10 mouse cellular contexts compared by ENCODE assay signal in genomic region chr5:105702580-105703285, GRCm38 (mm10). TPM values are rescaled to one million over a fixed set of nuclear protein-coding genes. Genes with fewer than 3 reads are reported as not detected.
A peak's percentile ranks its signal among the peaks of the same experiment; 100 is the strongest.
DNase-seq lines count a peak whose midpoint lies in the region; ATAC-seq and TF ChIP-seq lines count a peak whose summit lies in the region.
"Had no signal": no experiment of that assay in that cellular context is flagged by ENCODE, and none has a peak within 500 bp of the region (broad histone marks: within the 10 kb centered on the region; RNA-seq: fewer than 3 reads in every experiment).

No protein-coding gene starts in this region.

- H3K9me3 ChIP-seq in kidney, postnatal 0 days (replicated peaks; ENCODE audit: low read length) = no peaks in the 10 kb centered on the region

- 56% methylated on average over 9 of the region's 9 CpGs for WGBS in kidney, postnatal 0 days
- 87% methylated on average over 9 of the region's 9 CpGs for WGBS in macrophage (ENCODE audit: missing documents)

- peaks cover 38% of the 10 kb centered on the region for H3K4me1 ChIP-seq in brown adipose tissue, adult 24 weeks (ENCODE audit: control insufficient read depth, insufficient read depth, insufficient read length, low read length)
- peaks cover 28% of the 10 kb centered on the region for H3K4me1 ChIP-seq in kidney, postnatal 0 days (replicated peaks; ENCODE audit: insufficient read depth, low read length)

- H3K36me3 ChIP-seq in kidney, postnatal 0 days (ENCODE audit: insufficient read depth, low read length) = no peaks in the 10 kb centered on the region
- no peaks in the 10 kb centered on the region for H3K36me3 ChIP-seq in macrophage (ENCODE audit: inconsistent target)

- no peak for TF ChIP-seq CTCF in kidney, postnatal 0 days (IDR thresholded peaks at IDR 0.05; ENCODE audit: low read depth)

- H3K4me2 ChIP-seq in kidney, postnatal 0 days (ENCODE audit: low read length) = peak overlapping the region; percentile 30

- peak overlapping the region; percentile 11; the same call in 1 of the 2 replicates for H3K4me3 ChIP-seq in brown adipose tissue, adult 24 weeks (ENCODE audit: insufficient read depth, low read depth, low read length)
- H3K4me3 ChIP-seq in kidney, postnatal 0 days (replicated peaks; ENCODE audit: low read depth, low read length) = no peak overlapping the region
- H3K4me3 ChIP-seq in macrophage (ENCODE audit: inconsistent target) = no peak overlapping the region

- ATAC-seq in kidney, postnatal 0 days (replicated peaks; ENCODE audit: low FRiP score, low read depth) = peak; percentile 3; the same call in 1 of the 2 replicates

- peak overlapping the region; percentile 94 for H3K27ac ChIP-seq in brown adipose tissue, adult 24 weeks (replicated peaks; ENCODE audit: low read depth, low read length)
- H3K27ac ChIP-seq in kidney, postnatal 0 days = peak overlapping the region; percentile 61
- peak overlapping the region; percentile 73; the same call in 1 of the 2 replicates for H3K27ac ChIP-seq in macrophage

- no peak overlapping the region for H3K9ac ChIP-seq in kidney, postnatal 0 days (ENCODE audit: low read depth, low read length)

- peaks cover 78% of the 10 kb centered on the region for H3K79me2 ChIP-seq in macrophage (ENCODE audit: inconsistent target)

- DNase-seq in heart, adult 11 months = peak; percentile 90
- DNase-seq in heart, postnatal 4 days = no peak
- DNase-seq in kidney, postnatal 0 days (ENCODE audit: low spot score) = no peak
- DNase-seq in spleen, adult 18-20 months = no peak
- DNase-seq in gastrocnemius, postnatal 4 days (ENCODE audit: low spot score in 2 of 2) = no peak
- DNase-seq in layer of hippocampus, adult 11-12 months (ENCODE audit: low spot score) = no peak
- DNase-seq: heart, postnatal 36 days; thymus, adult 18-20 months had no signal

- H3K27me3 ChIP-seq in kidney, postnatal 0 days (ENCODE audit: insufficient read depth, low read length) = no peaks in the 10 kb centered on the region

RNA-seq across cellular contexts. Expression of gene Lrrc8d, which starts 3.0 kb away (rescaled TPM):
- 10 to 100 TPM; 21.2 to 23.6 TPM for total RNA-seq in heart, postnatal 4 days (2021)
- polyA plus RNA-seq in brown adipose tissue, adult 24 weeks (2012; ENCODE audit: insufficient read depth, insufficient read length, missing spikeins) = 14.8 and 25.2 TPM in 2 replicates
- polyA plus RNA-seq in kidney, postnatal 0 days (2015; fragmentation: Nextera tagmentation; extraction: Ambion mirVana) = 32.5 and 34.6 TPM in 2 replicates
- 100 to 1,000 TPM in 16 of 26 experiments, 10 to 100 TPM in 10; 73.6 to 483 (median 123) TPM for total RNA-seq in macrophage (2018; cell fraction: chromatin; rRNA removed)
- 100 to 1,000 TPM in 1 of 26 experiments, 10 to 100 TPM in 25; 46.8 to 160 (median 59.8) TPM for total RNA-seq in macrophage (2018; cell fraction: cytosol; rRNA removed)
- 100 to 1,000 TPM in 14 of 26 experiments, 10 to 100 TPM in 12; 64.4 to 286 (median 111) TPM for total RNA-seq in macrophage (2018; cell fraction: nucleus; rRNA removed)
- 38.8 to 50.7 TPM (median 45.1 TPM) in 3 replicates for polyA plus RNA-seq in macrophage (2018)
- 10 to 100 TPM; 13.8 to 19.2 TPM for total RNA-seq in gastrocnemius, postnatal 4 days (2021)
